11 mouse cellular contexts compared by ENCODE assay signal in genomic region chr4:140963941-140964597, GRCm38 (mm10). TPM values are rescaled to one million over a fixed set of nuclear protein-coding genes. Genes with fewer than 3 reads are reported as not detected.
A peak's percentile ranks its signal among the peaks of the same experiment; 100 is the strongest.
DNase-seq lines count a peak whose midpoint lies in the region; ATAC-seq lines count a peak whose summit lies in the region.
"Had no signal": no experiment of that assay in that cellular context is flagged by ENCODE, and none has a peak within 500 bp of the region (broad histone marks: within the 10 kb centered on the region; RNA-seq: fewer than 3 reads in every experiment).

No protein-coding gene starts in this region.

- no peak for ATAC-seq in limb, embryonic 13.5 days (ENCODE audit: low FRiP score, low read depth)
- ATAC-seq: activated CD4-positive, CD25-positive, alpha-beta regulatory T cell, adult 4 months had no signal

- WGBS in limb, embryonic 13.5 days = 78% methylated on average over 9 of the region's 9 CpGs
- 88% methylated on average over 9 of the region's 9 CpGs for WGBS in limb, embryonic 10.5 days

- H3K4me1 ChIP-seq in limb, embryonic 13.5 days = peaks cover 28% of the 10 kb centered on the region
- H3K4me1 ChIP-seq in limb, embryonic 10.5 days = peaks cover 38% of the 10 kb centered on the region

- peak; percentile 41 to 70 for DNase-seq in heart, adult 18-20 months
- no peak for DNase-seq in heart, postnatal 25 days (ENCODE audit: low spot score)
- no peak for DNase-seq in limb, embryonic 10.5 days (ENCODE audit: low spot score)
- DNase-seq in urinary bladder, postnatal 14 days (ENCODE audit: low spot score) = peak; percentile 23
- no peak for DNase-seq in urinary bladder, adult 2 months (ENCODE audit: low spot score)
- DNase-seq in retina, postnatal 1 day = no peak
- DNase-seq in spleen, postnatal 10 days (ENCODE audit: low spot score in 2 of 2) = no peak

- H3K4me3 ChIP-seq in limb, embryonic 13.5 days = no peak overlapping the region
- H3K4me3 ChIP-seq in limb, embryonic 10.5 days = no peak overlapping the region
- H3K4me3 ChIP-seq: limb, embryonic 15.5 days; midbrain, embryonic 13.5 days had no signal

- H3K9me3 ChIP-seq in limb, embryonic 13.5 days = no peaks in the 10 kb centered on the region
- no peaks in the 10 kb centered on the region for H3K9me3 ChIP-seq in limb, embryonic 10.5 days (replicated peaks)
- H3K9me3 ChIP-seq: limb, embryonic 15.5 days; midbrain, embryonic 13.5 days had no signal

- H3K36me3 ChIP-seq in limb, embryonic 13.5 days = peaks cover 25% of the 10 kb centered on the region
- H3K36me3 ChIP-seq in limb, embryonic 10.5 days = peaks cover 36% of the 10 kb centered on the region

- no peak overlapping the region for H3K9ac ChIP-seq in limb, embryonic 13.5 days
- H3K9ac ChIP-seq: limb, embryonic 15.5 days had no signal

- H3K27me3 ChIP-seq in limb, embryonic 13.5 days = no peaks in the 10 kb centered on the region
- no peaks in the 10 kb centered on the region for H3K27me3 ChIP-seq in limb, embryonic 10.5 days (ENCODE audit: low read depth, poor library complexity, severe bottlenecking)
- H3K27me3 ChIP-seq: limb, embryonic 15.5 days; midbrain, embryonic 13.5 days had no signal

- intact Hi-C loops in heart, postnatal 25 days (cut with DNase I) = loop anchor here (1.0 to 5.0 kb wide), 2 partner anchors 67 to 113 kb away; partner anchors contain the start of gene Necap2

- no peak overlapping the region for H3K4me2 ChIP-seq in limb, embryonic 13.5 days (replicated peaks)
- H3K4me2 ChIP-seq: limb, embryonic 15.5 days had no signal

- H3K27ac ChIP-seq in limb, embryonic 13.5 days = peak overlapping the region; percentile 29; the same call in 1 of the 2 replicates
- H3K27ac ChIP-seq in limb, embryonic 10.5 days = no peak overlapping the region
- H3K27ac ChIP-seq: limb, embryonic 15.5 days; midbrain, embryonic 13.5 days had no signal

RNA-seq across cellular contexts. Expression of gene Sdhb, which starts 3.1 kb away (rescaled TPM):
- total RNA-seq in heart, adult 18-20 months (2021) = 1,000 to 10,000 TPM; 1,306 to 1,387 TPM
- 1,000 to 10,000 TPM; 1,213 to 1,269 TPM for total RNA-seq in heart, postnatal 25 days (2021)
- polyA plus RNA-seq in limb, embryonic 13.5 days (2015; fragmentation: Nextera tagmentation; extraction: Ambion mirVana) = 387 and 396 TPM in 2 replicates
- polyA plus RNA-seq in limb, embryonic 10.5 days (2016; fragmentation: Nextera tagmentation; extraction: Ambion mirVana) = 428 and 436 TPM in 2 replicates
- 175 and 188 TPM in 2 replicates for polyA plus RNA-seq in urinary bladder, adult 2 months (2012; rRNA removed)

RNA-seq across cellular contexts. Expression of gene Atp13a2, which starts 22.6 kb away (rescaled TPM):
- 10 to 100 TPM; 14.3 to 17.3 TPM for total RNA-seq in heart, adult 18-20 months (2021)
- 10 to 100 TPM; 16.5 to 19.4 TPM for total RNA-seq in heart, postnatal 25 days (2021)
- polyA plus RNA-seq in limb, embryonic 13.5 days (2015; fragmentation: Nextera tagmentation; extraction: Ambion mirVana) = 37.4 and 41.8 TPM in 2 replicates
- polyA plus RNA-seq in limb, embryonic 10.5 days (2016; fragmentation: Nextera tagmentation; extraction: Ambion mirVana) = 33.9 and 44.0 TPM in 2 replicates
- 49.5 and 57.3 TPM in 2 replicates for polyA plus RNA-seq in urinary bladder, adult 2 months (2012; rRNA removed)

RNA-seq across cellular contexts. Expression of gene Mfap2, which starts 46.1 kb away (rescaled TPM):
- 1 to 10 TPM; 1.6 to 2.5 TPM for total RNA-seq in heart, adult 18-20 months (2021)
- total RNA-seq in heart, postnatal 25 days (2021) = 1 to 10 TPM; 6.7 to 6.9 TPM
- polyA plus RNA-seq in limb, embryonic 13.5 days (2015; fragmentation: Nextera tagmentation; extraction: Ambion mirVana) = 757 and 803 TPM in 2 replicates
- 444 and 521 TPM in 2 replicates for polyA plus RNA-seq in limb, embryonic 10.5 days (2016; fragmentation: Nextera tagmentation; extraction: Ambion mirVana)
- 37.6 and 37.9 TPM in 2 replicates for polyA plus RNA-seq in urinary bladder, adult 2 months (2012; rRNA removed)
- polyA plus RNA-seq: activated CD4-positive, CD25-positive, alpha-beta regulatory T cell, adult 4 months had no signal

RNA-seq across cellular contexts. Expression of gene Padi2, which starts 57.9 kb away (rescaled TPM):
- total RNA-seq in heart, adult 18-20 months (2021) = 1 to 10 TPM in 1 of 2 experiments, under 1 TPM in 1; 0.97 to 1.4 TPM
- under 1 TPM; 0.42 to 0.81 TPM for total RNA-seq in heart, postnatal 25 days (2021)
- 1.2 and 1.3 TPM in 2 replicates for polyA plus RNA-seq in limb, embryonic 13.5 days (2015; fragmentation: Nextera tagmentation; extraction: Ambion mirVana)
- 0.05 and 0.33 TPM in 2 replicates for polyA plus RNA-seq in limb, embryonic 10.5 days (2016; fragmentation: Nextera tagmentation; extraction: Ambion mirVana)
- 1.7 and 1.8 TPM in 2 replicates for polyA plus RNA-seq in urinary bladder, adult 2 months (2012; rRNA removed)

Comparison
In these comparisons a context has a peak if more than half of its experiments do, and no peak if none do; other contexts are left out.
1. DNase-seq: peak in heart, adult 18-20 months (2 of 2) and urinary bladder, postnatal 14 days (single experiment); none in heart, postnatal 25 days (single experiment), limb, embryonic 10.5 days (single experiment), urinary bladder, adult 2 months (single experiment), retina, postnatal 1 day (single experiment) and spleen, postnatal 10 days (0 of 2).
2. RNA of gene Mfap2, which starts 46.1 kb away (polyA plus RNA-seq): 757 to 803 TPM in limb, embryonic 13.5 days and 444 to 521 TPM in limb, embryonic 10.5 days; 37.6 to 37.9 TPM in urinary bladder, adult 2 months; every median in the first group is over 10 times any median in the second.